Mouse (Mus musculus) layer of hippocampus, adult 2 months (tissue): ENCODE results near the gene Eed. TPM values are rescaled to one million over a fixed set of nuclear protein-coding genes. Genes with fewer than 3 reads are reported as not detected.

ENCODE experiments used
- DNase-seq, 2 experiments: peaks; one replicate each; pipeline ENCODE4 v3.0.0; 2022; ENCODE audit warnings: low spot score in 2 of 2
- H3K27ac ChIP-seq: fragments of 200-600 bp; 2 replicates; pipeline ENCODE4 v1.8.1; 2022
- H3K4me3 ChIP-seq: fragments of 200-600 bp; 2 replicates; pipeline ENCODE4 v1.8.1; 2022; ENCODE audit warnings: mild to moderate bottlenecking
- CTCF ChIP-seq: fragments of 200-600 bp; conservative IDR thresholded peaks from 2 replicates; pipeline ENCODE4 v1.8.1; 2022; ENCODE audit warnings: antibody characterized with exemption, mild to moderate bottlenecking, moderate library complexity
- total RNA-seq, 2 experiments: library from RNA; stranded (reverse); gene quantifications; 2 replicates each; pipeline ENCODE4 v1.2.3; 2021

The Eed gene
- total RNA-seq, 2 experiments from 2014 or later = 37.2 to 42.2 TPM

GRCm38 (mm10) chr7:89913432-89914158 is 67.2 kb downstream of the Eed start:
- no peak for DNase-seq
- no peak for TF ChIP-seq CTCF
- Histone ChIP-seq H3K27ac (no peak overlapping the region), H3K4me3 (no peak overlapping the region)

- Histone ChIP-seq H3K4me3 (no peak overlapping the region), H3K27ac (no peak overlapping the region)
- TF ChIP-seq CTCF = no peak
- DNase-seq = no peak
Measured at GRCm38 (mm10) chr7:89912356-89912755, 68.4 kb downstream of the Eed start.

- DNase-seq = no peak
- Histone ChIP-seq H3K27ac (no peak overlapping the region), H3K4me3 (no peak overlapping the region)
- TF ChIP-seq CTCF = no peak
Measured at GRCm38 (mm10) chr7:89909711-89910110, 71.1 kb downstream of the Eed start.

GRCm38 (mm10) chr7:89908899-89909621 is 71.7 kb downstream of the Eed start:
- H3K27ac ChIP-seq = no peak overlapping the region
- DNase-seq = no peak
- no peak for TF ChIP-seq CTCF

GRCm38 (mm10) chr7:89908421-89908820 is 72.4 kb downstream of the Eed start:
- H3K4me3 ChIP-seq = no peak overlapping the region
- DNase-seq = no peak
- no peak for TF ChIP-seq CTCF
- H3K27ac ChIP-seq = no peak overlapping the region

More at GRCm38 (mm10) chr7:89908899-89909621, 71.7 kb downstream of the Eed start:
- H3K4me3 ChIP-seq = no peak overlapping the region

- no peak overlapping the region for H3K27ac ChIP-seq
- peak; percentile 71 to 85 for DNase-seq
- no peak overlapping the region for H3K4me3 ChIP-seq
- peak; percentile 99 for TF ChIP-seq CTCF
Measured at GRCm38 (mm10) chr7:89907950-89908349, 72.8 kb downstream of the Eed start.

Other genes with a start within 250 kb of the Eed start
- under 1 TPM; 0.56 to 0.90 TPM for gene Ccdc81, start 77.4 kb downstream of the Eed start, total RNA-seq
- 10 to 100 TPM; 96.0 to 96.3 TPM for gene Hikeshi, start 39.8 kb downstream of the Eed start, total RNA-seq
- 100 to 1,000 TPM; 143 to 151 TPM for gene Picalm, start 149.2 kb upstream of the Eed start, total RNA-seq